Mouse (Mus musculus) lung, embryonic 16.5 days (tissue): ENCODE data around the gene Prdm16. TPM values are rescaled to one million over a fixed set of nuclear protein-coding genes. Genes with fewer than 3 reads are reported as not detected.

ENCODE experiments used
- ATAC-seq: fragments of 200-750 bp; cut with Nextera tagmentation; 2 replicates; pipeline ENCODE4 v1.8.0; 2017; ENCODE audit warnings: low read depth, mild to moderate bottlenecking, moderate library complexity
- H3K27ac ChIP-seq: fragments of 300-500 bp; sonication (generic); 2 replicates; pipeline ENCODE4 v1.5.1; 2014; ENCODE audit warnings: mild to moderate bottlenecking, control low read depth, low read length
- H3K27me3 ChIP-seq: fragments of 300-500 bp; sonication (generic); 2 replicates; pipeline ENCODE4 v1.6.1; 2014; ENCODE audit warnings: low read depth, low read length, mixed read lengths; ENCODE audit not compliant: control insufficient read depth, insufficient read depth
- H3K36me3 ChIP-seq: fragments of 300-500 bp; sonication (generic); 2 replicates; pipeline ENCODE4 v1.6.1; 2014; ENCODE audit warnings: low read length; ENCODE audit not compliant: control insufficient read depth, insufficient read depth
- H3K4me1 ChIP-seq: fragments of 300-500 bp; sonication (generic); replicated peaks from 2 replicates; pipeline ENCODE4 v1.6.1; 2014; ENCODE audit warnings: low read length, mixed read lengths; ENCODE audit not compliant: control insufficient read depth, insufficient read depth
- H3K4me2 ChIP-seq: fragments of 300-500 bp; sonication (generic); 2 replicates; pipeline ENCODE4 v1.6.1; 2014; ENCODE audit warnings: low read depth, low read length, control low read depth
- H3K4me3 ChIP-seq: fragments of 300-500 bp; sonication (generic); 2 replicates; pipeline ENCODE4 v1.5.1; 2014; ENCODE audit warnings: mild to moderate bottlenecking, low read length, control low read depth
- H3K9ac ChIP-seq: fragments of 300-500 bp; sonication (generic); 2 replicates; pipeline ENCODE4 v1.6.1; 2014; ENCODE audit warnings: low read length, control low read depth
- H3K9me3 ChIP-seq: fragments of 300-500 bp; sonication (generic); 2 replicates; pipeline ENCODE4 v1.6.1; 2016; ENCODE audit warnings: low read length; ENCODE audit not compliant: control insufficient read depth
- WGBS: fragments of 180-500 bp; shearing (Covaris S2); extraction: QIAGEN DNeasy Blood & Tissue Kit; methylation state at CpG from one replicate; pipeline ENCODE4 v1.1.7; 2014; 5-methylcytosine and 5-hydroxymethylcytosine counted together
- polyA plus RNA-seq: library from polyadenylated mRNA; unstranded; fragments of >200 nt; fragmentation: Nextera tagmentation; extraction: Ambion mirVana; gene quantifications from 2 replicates; pipeline ENCODE4 v1.2.1, GENCODE M21; 2015

Gene Prdm16
- polyA plus RNA-seq, 1 experiment from 2014 or later = 25.2 TPM

DNA sequence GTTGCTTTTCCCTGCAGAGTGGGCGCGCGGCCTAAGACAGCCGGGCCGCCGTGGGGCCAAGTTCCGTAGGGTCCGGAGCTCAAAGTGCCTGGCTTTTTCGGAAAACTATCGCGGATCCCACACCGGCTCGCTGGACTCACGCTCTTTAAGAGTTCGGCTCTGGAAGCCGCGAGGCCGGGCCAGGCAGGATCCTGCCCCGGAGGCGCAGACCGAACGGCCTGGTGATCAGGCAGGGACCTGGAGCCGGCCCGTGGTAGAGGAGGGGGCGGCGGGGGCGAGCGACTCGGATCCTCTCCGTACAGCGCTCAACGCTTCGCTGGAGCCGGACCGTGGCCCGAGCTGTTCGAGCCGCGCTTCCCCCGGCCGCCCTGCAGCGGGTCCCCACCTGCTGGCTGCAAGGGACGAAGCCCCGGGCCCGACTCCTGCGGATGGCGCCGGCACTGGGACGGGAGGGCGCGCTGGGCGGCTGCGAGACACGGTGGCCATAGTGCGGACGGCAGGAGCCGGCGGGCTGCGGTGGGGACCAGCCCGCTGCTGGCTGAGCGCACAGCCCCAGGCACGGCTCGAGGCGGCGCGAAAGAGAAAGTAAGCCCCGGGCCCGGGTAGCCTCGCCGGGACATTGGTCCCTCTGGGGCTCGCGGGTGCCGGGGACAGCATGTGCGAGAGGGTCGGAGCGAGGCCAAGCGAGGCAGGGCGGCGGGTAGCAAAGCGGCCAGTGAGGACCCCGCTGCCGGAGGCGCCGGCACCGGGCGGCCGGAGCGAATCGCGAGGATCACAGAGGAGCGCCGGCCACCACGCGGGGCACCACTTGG is 1.2 kb downstream of the Prdm16 start:
- under 1% methylated on average over 81 of the region's 94 CpGs for WGBS
- no peaks in the 10 kb centered on the region for H3K9me3 ChIP-seq
- peak overlapping the region; percentile 98 for H3K27ac ChIP-seq
- H3K27me3 ChIP-seq = peaks cover 63% of the 10 kb centered on the region
- peak overlapping the region; percentile 67 for H3K4me2 ChIP-seq
- H3K4me3 ChIP-seq = peak overlapping the region; percentile 81
- peak; percentile 46 for ATAC-seq
- no peaks in the 10 kb centered on the region for H3K36me3 ChIP-seq
- peaks cover 6% of the 10 kb centered on the region; the same call in 1 of the 2 replicates for H3K4me1 ChIP-seq
- H3K9ac ChIP-seq = peak overlapping the region; percentile 82

DNA sequence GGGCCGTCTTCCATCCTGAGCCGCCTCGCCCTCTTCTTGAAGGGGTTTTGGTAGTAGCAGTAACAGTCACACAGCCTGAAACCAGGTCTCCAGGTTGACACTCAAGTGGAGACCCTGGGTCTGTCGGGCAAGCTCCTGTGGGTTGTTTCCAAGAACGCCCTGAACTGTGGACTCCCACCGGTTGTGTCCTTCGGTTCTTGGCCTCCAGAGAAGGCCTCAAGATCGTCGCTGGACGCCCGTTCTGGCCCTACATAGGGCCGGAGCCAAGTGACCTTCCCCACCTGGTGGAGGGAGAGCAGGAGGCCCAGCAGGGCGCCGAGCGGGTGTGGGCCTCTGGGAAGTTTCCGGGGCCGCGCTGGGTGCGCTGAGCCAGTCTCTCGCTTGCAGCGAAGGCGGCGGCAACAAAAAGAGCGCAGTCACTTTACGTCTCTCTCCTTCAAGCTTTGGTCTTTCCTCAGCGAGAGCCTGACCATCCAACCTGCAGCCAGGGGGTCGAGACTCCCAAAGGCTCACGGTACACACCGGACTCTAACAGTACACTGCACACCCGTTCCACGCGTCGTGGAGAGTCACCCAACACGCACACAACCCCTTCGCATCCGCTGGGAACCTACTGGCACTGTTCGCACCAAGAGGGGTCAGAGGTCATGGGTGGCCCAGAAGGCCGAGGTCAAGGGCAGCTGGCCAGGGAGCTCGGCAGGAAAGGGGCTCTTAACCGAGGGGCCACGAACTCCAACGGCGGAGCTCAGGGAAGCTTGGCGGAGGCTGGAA is 2.0 kb downstream of the Prdm16 start:
- Histone ChIP-seq H3K27ac (peak overlapping the region; percentile 98), H3K36me3 (no peaks in the 10 kb centered on the region), H3K27me3 (peaks cover 55% of the 10 kb centered on the region), H3K9me3 (no peaks in the 10 kb centered on the region), H3K4me3 (peak overlapping the region; percentile 81), H3K4me2 (peak overlapping the region; percentile 67), H3K9ac (peak overlapping the region; percentile 82), H3K4me1 (peaks cover 7% of the 10 kb centered on the region; the same call in 1 of the 2 replicates)
- 13% methylated on average over 44 of the region's 44 CpGs for WGBS
- no peak for ATAC-seq

DNA sequence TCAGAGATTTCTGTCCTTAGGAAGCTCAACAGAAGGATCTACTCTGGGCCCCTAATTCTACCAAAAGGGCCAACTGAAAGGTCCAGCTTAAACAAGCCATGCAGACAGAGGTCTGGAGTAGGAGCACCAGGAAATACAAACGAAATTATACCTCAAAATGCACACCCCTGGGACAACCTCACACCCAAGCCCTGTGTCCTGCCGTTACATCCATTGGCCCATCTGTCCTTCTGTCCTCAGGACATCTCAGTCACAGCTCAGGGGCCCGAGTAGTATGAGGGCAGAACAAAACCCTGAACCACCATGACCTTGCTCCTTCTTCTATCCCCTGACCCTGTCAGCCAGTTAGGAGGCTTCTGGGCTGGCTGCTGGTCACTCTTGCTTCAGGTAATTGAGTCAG is 2.7 kb downstream of the Prdm16 start:
- Histone ChIP-seq H3K27me3 (peaks cover 50% of the 10 kb centered on the region), H3K4me3 (peak overlapping the region; percentile 81), H3K4me2 (peak overlapping the region; percentile 67), H3K9me3 (no peaks in the 10 kb centered on the region), H3K27ac (peak overlapping the region; percentile 12; the same call in 1 of the 2 replicates), H3K9ac (peak overlapping the region; percentile 82), H3K36me3 (no peaks in the 10 kb centered on the region), H3K4me1 (peaks cover 9% of the 10 kb centered on the region; the same call in 1 of the 2 replicates)
- ATAC-seq = no peak
- WGBS = 34% methylated on average over 3 of the region's 3 CpGs

DNA sequence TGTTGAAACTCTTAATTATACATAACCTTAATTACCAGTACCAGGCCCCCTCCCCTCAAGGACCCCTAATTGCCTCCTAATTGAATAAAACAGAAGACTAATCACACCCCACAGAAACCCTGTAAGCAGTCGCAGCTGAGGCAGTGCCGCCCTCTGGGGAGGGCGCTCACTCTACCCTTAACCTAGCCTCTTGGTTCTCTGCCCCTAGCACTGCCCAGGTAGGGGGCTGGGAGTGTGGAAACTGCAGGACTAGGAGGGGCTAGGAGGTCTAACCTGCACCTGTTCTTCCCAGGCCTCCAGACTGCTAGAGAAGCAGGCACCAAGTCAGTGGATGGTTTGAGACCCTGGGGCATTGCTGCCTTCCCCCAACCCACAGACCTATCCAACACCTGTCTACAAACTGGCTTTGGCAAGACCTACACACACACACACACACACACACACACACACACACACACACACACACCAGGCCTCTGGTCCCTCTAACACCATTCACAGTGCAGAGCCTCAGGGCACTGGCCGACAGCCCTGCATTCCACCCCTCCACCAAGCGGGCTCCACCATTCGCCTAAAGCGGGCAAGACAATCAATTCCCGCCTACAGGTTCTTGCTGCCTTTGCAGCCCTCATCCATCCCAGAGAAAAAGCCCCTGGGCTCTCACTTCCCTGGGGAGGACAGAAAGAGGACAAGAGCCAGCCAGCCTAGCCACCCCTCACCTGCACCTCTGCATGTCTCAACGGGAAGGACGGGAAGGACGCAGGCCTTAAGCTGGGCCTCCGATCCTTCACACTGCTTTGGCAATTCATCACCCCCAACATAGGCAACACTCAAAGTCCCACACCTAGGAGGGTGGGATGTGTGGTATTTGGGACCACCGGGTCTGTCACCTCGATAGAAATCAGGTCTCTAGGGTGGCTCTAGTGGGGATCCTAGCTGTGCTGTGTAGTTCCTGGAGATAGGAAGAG is 3.6 kb downstream of the Prdm16 start:
- peak overlapping the region; percentile 82 for H3K9ac ChIP-seq
- 37% methylated on average over 14 of the region's 14 CpGs for WGBS

DNA sequence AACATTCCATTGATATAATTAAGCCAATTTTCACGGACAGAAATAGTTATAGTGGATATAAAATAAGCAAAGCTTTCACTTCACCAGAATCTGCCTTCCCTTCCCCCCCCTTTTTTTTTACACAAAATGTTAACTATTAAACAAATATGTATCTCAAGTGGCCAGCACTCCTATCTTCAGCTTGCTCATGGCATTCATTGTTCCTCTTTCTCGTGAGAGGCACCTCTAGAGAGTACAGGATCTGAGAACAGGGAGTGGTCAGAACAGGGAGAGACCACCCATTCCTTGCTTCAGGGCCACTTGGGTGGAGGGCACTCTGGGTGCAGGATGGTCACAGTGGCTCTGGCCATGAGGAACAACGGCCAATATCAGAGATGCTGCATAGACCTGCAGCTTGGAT is 5.9 kb downstream of the Prdm16 start:
- peaks cover 28% of the 10 kb centered on the region for H3K27me3 ChIP-seq
- ATAC-seq = peak; percentile 65

More for the DNA sequence above, 3.6 kb downstream of the Prdm16 start:
- no peak for ATAC-seq
- Histone ChIP-seq H3K4me1 (peaks cover 10% of the 10 kb centered on the region), H3K9me3 (no peaks in the 10 kb centered on the region), H3K36me3 (no peaks in the 10 kb centered on the region), H3K4me2 (peak overlapping the region; percentile 67), H3K4me3 (peak overlapping the region; percentile 81), H3K27ac (peak overlapping the region; percentile 25; the same call in 1 of the 2 replicates), H3K27me3 (peaks cover 43% of the 10 kb centered on the region)

DNA sequence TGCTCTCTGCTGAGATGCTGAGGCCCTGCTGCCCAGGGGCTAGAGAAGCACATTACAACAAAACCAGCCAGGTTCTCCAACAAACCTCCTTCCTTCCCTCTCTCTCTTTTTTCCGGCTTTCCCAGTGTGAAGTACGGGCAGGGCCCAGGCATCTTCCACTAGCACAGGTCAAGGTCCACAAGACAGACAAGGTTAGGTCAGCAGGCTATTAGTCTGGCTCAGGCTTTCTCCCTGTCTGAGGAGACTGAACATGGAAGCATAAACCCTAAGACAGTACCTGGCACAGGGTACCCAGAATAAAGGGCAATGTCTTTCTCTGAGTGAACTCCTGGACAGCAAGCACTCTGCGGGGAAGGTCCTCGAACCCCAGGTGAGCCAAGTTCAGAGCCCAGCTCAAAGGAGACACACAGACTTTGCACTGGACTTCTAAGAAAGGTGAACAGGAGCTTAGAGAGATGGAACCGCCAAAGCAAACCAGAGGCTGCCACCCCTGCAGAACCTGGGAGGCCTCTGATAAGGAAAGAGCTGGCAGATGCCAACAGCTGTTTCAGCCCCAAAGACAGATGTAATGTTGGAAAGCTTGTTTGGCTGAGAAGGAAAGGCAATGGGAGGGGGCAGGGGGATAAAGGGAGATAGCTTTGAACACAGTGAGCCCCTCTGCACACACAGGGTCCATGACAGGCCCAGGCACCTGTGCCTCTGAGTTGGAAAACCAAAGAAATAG is 9.1 kb downstream of the Prdm16 start:
- Histone ChIP-seq H3K9me3 (no peaks in the 10 kb centered on the region), H3K4me1 (peaks cover 40% of the 10 kb centered on the region), H3K36me3 (no peaks in the 10 kb centered on the region), H3K4me3 (no peak overlapping the region), H3K27ac (no peak overlapping the region), H3K27me3 (peaks cover 14% of the 10 kb centered on the region), H3K4me2 (no peak overlapping the region), H3K9ac (no peak overlapping the region)
- ATAC-seq = no peak
- WGBS = 63% methylated on average over 5 of the region's 5 CpGs

More for the DNA sequence above, 5.9 kb downstream of the Prdm16 start:
- Histone ChIP-seq H3K4me3 (peak overlapping the region; percentile 17), H3K9ac (peak overlapping the region; percentile 3; the same call in 1 of the 2 replicates), H3K4me1 (peaks cover 30% of the 10 kb centered on the region), H3K9me3 (no peaks in the 10 kb centered on the region), H3K27ac (peak overlapping the region; percentile 77), H3K36me3 (no peaks in the 10 kb centered on the region), H3K4me2 (peak overlapping the region; percentile 67)
- 32% methylated on average over 3 of the region's 3 CpGs for WGBS

DNA sequence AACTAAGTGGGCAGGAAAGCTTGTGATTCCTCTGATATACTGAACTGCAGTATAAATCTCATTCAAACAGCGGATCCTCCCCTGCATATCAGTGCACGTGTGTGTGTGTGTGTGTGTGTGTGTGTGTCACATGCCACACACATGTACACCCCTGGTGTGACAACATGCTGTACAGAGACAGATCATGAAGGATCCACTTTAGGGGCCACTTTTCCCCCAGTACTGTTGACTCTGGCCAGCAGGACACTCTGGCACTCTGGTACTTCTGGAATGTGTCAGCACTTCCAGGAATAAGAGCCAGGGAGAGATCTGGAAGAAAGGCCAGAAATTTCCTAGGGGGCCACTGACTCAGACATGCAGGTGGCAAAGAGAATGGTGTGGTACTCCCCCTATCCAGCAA is 10.4 kb downstream of the Prdm16 start:
- H3K9me3 ChIP-seq = no peaks in the 10 kb centered on the region
- 66% methylated on average over 2 of the region's 2 CpGs for WGBS
- 0 out of 2 replicates have a peak overlapping the region, but pooled peaks have one; percentile 28 for H3K9ac ChIP-seq
- H3K4me3 ChIP-seq = no peak overlapping the region
- H3K4me1 ChIP-seq = peaks cover 40% of the 10 kb centered on the region
- peak overlapping the region; percentile 55 for H3K27ac ChIP-seq
- H3K27me3 ChIP-seq = peaks cover 6% of the 10 kb centered on the region
- no peaks in the 10 kb centered on the region for H3K36me3 ChIP-seq
- no peak for ATAC-seq
- H3K4me2 ChIP-seq = no peak overlapping the region

DNA sequence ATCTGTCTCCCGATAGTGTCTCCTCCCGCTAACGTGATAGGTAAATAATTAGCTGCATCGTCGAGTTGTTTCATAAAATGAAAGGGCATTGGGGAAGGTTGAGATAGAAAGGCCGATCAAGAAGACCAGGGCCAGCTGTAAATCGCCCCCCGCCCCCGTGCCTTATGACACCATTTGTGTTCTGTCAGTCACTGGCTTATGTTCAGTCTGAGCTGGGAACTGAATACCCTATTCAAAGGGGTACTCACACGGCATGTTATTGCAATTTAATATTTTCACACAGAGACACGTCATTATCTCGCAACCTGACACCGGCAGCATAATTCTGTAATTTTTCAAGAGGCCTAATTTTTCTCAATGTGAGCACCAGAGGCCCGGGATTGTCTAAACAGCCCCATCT is 11.0 kb downstream of the Prdm16 start:
- ATAC-seq = no peak
- no peaks in the 10 kb centered on the region for H3K36me3 ChIP-seq
- H3K4me3 ChIP-seq = no peak overlapping the region
- WGBS = 37% methylated on average over 14 of the region's 14 CpGs
- no peak overlapping the region for H3K4me2 ChIP-seq
- 0 out of 2 replicates have a peak overlapping the region, but pooled peaks have one; percentile 48 for H3K27ac ChIP-seq
- peaks cover 40% of the 10 kb centered on the region for H3K4me1 ChIP-seq
- no peaks in the 10 kb centered on the region for H3K9me3 ChIP-seq
- peak overlapping the region; percentile 28; the same call in 1 of the 2 replicates for H3K9ac ChIP-seq
- no peaks in the 10 kb centered on the region for H3K27me3 ChIP-seq
